Mouse (Mus musculus) heart, embryonic 11.5 days (tissue): ENCODE measurements at regions not wholly inside any gene's neighbourhood (a gene's known extent, or its start where the extent isn't known, plus 50 kb on each side); places are given as distances from the start of the nearest gene placed in this dataset.

ENCODE experiments used
- ATAC-seq: fragments of 200-750 bp; cut with Nextera tagmentation; replicated peaks from 2 replicates; pipeline ENCODE4 v1.8.0; 2017; ENCODE audit warnings: moderate library complexity; ENCODE audit not compliant: insufficient number of reproducible peaks, low FRiP score, low TSS enrichment
- H3K27ac ChIP-seq: fragments of 300-500 bp; sonication (generic); 2 replicates; pipeline ENCODE4 v1.5.1; 2014; ENCODE audit warnings: mild to moderate bottlenecking, low read depth, low read length
- H3K27me3 ChIP-seq: fragments of 300-500 bp; sonication (generic); 2 replicates; pipeline ENCODE4 v1.6.1; 2014; ENCODE audit warnings: mild to moderate bottlenecking, low read length, mixed read lengths; ENCODE audit not compliant: control insufficient read depth, insufficient read depth
- H3K36me3 ChIP-seq: fragments of 300-500 bp; sonication (generic); 2 replicates; pipeline ENCODE4 v1.6.1; 2014; ENCODE audit warnings: mild to moderate bottlenecking, low read length, moderate library complexity, mixed read lengths; ENCODE audit not compliant: control insufficient read depth, insufficient read depth
- H3K4me1 ChIP-seq: fragments of 300-500 bp; sonication (generic); 2 replicates; pipeline ENCODE4 v1.6.1; 2014; ENCODE audit warnings: low read length; ENCODE audit not compliant: control insufficient read depth, insufficient read depth
- H3K4me2 ChIP-seq: fragments of 300-500 bp; sonication (generic); 2 replicates; pipeline ENCODE4 v1.6.1; 2014; ENCODE audit warnings: mild to moderate bottlenecking, moderate library complexity
- H3K4me3 ChIP-seq: fragments of 300-500 bp; sonication (generic); 2 replicates; pipeline ENCODE4 v1.5.1; 2014; ENCODE audit warnings: low read depth, low read length
- H3K9ac ChIP-seq: fragments of 300-500 bp; sonication (generic); 2 replicates; pipeline ENCODE4 v1.6.1; 2014; ENCODE audit warnings: mild to moderate bottlenecking, low read depth, low read length, moderate library complexity
- H3K9me3 ChIP-seq: fragments of 300-500 bp; sonication (generic); replicated peaks from 2 replicates; pipeline ENCODE4 v1.6.1; 2016; ENCODE audit warnings: low read length; ENCODE audit not compliant: control insufficient read depth
- WGBS: fragments of 180-500 bp; shearing (Covaris S2); extraction: QIAGEN DNeasy Blood & Tissue Kit; methylation state at CpG from one replicate; pipeline ENCODE4 v1.1.7; 2014; ENCODE audit not compliant: insufficient replicate concordance; 5-methylcytosine and 5-hydroxymethylcytosine counted together

DNA sequence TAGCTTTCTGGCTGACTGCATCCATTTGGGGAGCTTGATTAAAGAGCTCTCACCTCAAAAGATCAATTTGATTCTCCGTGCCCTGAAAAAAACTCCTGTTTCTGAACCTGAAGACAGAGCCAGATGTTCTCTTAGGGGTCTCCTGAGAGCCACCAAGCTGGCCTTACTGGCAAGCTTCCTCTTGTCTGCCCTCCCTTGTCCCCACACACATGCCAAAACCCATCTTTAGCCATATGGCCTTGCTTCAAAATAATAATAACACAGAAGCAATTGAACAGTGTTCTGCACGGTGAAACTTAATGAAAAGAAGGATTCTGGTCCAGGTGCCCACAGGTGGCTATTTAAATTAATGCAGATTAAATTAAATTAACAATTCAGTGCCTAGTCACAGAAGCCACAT lies 107.1 kb upstream of the Ces5a start:
- Histone ChIP-seq H3K36me3 (no peaks in the 10 kb centered on the region), H3K27me3 (0 out of 2 replicates have a peak, but pooled peaks cover 2% of the 10 kb centered on the region), H3K9me3 (no peaks in the 10 kb centered on the region), H3K4me1 (no peaks in the 10 kb centered on the region), H3K27ac (no peak overlapping the region), H3K4me3 (no peak overlapping the region), H3K4me2 (no peak overlapping the region), H3K9ac (no peak overlapping the region)
- 62% methylated on average over 2 of the region's 2 CpGs for WGBS
- no peak for ATAC-seq

DNA sequence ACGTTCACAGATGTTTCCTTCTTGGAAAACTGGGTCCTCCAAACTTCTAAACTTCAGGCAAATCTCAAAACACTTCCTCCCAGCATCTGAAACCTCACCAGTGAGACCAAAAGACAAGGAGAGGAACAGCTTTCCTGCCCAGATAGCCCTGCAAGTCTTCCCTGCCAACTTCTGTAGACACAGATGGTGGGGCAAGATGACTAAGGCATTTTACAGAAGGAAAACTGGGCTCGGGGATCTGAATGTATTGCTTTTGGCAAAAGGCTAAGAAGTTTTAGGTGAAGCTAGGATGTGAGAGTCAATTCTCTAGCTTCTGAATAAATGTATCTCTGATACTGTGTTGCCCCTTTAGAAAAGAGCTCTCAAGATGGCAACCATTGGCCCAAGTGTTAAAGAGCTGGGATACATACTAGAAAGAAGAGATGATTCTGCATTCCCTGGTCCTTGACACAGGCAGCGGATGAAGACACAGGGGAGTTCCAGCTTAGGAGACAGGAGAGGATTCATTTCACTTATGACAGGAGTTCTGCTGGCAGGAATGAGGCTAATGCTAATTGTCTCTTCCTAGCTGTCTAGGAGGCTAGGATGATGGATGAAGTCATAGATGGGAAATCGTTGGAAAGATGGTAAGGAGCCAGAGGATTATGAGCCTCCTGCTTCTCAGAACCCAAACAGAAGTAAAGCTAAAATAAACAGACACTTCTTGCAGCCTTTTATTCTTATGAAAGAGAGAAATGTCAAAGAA lies 108.0 kb upstream of the Ces5a start:
- WGBS: 71% methylated on average over 4 of the region's 4 CpGs
- H3K9me3 ChIP-seq: no peaks in the 10 kb centered on the region
- ATAC-seq: no peak
- H3K4me2 ChIP-seq: no peak overlapping the region
- H3K4me3 ChIP-seq: no peak overlapping the region
- no peaks in the 10 kb centered on the region for H3K36me3 ChIP-seq
- H3K4me1 ChIP-seq: no peaks in the 10 kb centered on the region
- H3K9ac ChIP-seq: no peak overlapping the region
- H3K27ac ChIP-seq: no peak overlapping the region
- H3K27me3 ChIP-seq: no peaks in the 10 kb centered on the region

DNA sequence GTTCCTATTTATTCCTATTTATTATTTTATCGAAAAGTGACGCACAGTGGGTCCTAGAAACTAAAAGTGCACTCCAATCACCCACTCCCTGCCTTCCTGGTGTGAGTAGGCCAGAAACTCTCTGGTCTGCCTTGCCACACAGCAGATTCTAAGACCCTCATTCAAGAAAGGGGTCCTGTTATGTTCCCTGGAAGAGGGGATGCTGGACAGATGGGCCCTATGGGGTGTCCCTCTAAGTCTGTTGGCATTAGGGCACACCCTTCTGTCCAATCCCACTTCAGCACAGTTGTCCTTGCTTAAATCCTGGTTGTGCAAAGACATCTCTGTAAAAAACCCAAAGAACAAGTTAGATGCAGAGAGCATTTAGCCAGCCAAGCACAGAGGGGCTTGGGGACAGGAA lies 117.8 kb upstream of the Ces5a start:
- 80% methylated on average over 2 of the region's 2 CpGs for WGBS
- Histone ChIP-seq H3K9ac (no peak overlapping the region), H3K9me3 (0 out of 2 replicates have a peak, but pooled peaks cover 3% of the 10 kb centered on the region), H3K27me3 (no peaks in the 10 kb centered on the region), H3K36me3 (no peaks in the 10 kb centered on the region), H3K4me1 (no peaks in the 10 kb centered on the region), H3K27ac (no peak overlapping the region), H3K4me2 (no peak overlapping the region), H3K4me3 (no peak overlapping the region)
- ATAC-seq: no peak

DNA sequence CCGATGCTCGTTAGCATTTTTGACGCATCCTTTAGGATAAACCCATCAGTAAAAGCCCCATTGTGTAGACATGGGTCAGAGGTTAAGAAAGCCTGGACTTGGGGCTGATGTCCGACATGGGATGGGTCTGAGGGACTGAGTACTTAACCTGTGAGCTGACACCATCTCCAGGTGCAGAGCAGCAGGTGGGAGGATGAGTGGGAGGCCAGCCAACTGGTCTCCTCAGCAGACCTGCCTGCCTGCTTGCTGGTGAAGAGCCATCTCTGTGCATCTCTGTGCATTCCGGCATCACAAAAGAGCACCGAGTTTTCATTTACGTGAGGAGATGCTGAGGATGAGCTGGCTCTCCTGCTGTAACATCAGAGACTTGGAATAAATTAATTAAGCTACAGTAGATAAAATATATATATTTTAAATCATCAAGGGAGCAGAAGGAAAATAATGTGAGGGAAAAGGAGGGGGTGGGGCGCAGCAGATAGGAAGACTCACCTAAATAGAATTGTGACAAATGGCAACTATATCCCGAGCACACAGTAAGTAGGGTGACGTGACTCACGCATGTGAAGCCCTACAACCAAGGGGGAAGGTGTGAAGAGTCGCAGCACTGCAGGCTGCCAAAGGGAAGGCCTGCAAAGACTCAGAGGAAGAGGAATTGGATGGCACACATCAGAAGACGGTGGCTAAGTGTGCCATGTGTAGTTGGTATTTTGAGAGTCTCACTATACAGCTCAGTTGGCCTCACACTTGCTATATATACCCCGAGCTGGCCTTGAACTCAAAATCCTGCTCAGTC lies 118.5 kb upstream of the Ces5a start:
- Histone ChIP-seq H3K9ac (no peak overlapping the region), H3K4me1 (no peaks in the 10 kb centered on the region), H3K9me3 (0 out of 2 replicates have a peak, but pooled peaks cover 3% of the 10 kb centered on the region), H3K4me3 (no peak overlapping the region), H3K27ac (no peak overlapping the region), H3K36me3 (no peaks in the 10 kb centered on the region), H3K4me2 (no peak overlapping the region), H3K27me3 (no peaks in the 10 kb centered on the region)
- ATAC-seq: no peak
- 68% methylated on average over 14 of the region's 14 CpGs for WGBS

DNA sequence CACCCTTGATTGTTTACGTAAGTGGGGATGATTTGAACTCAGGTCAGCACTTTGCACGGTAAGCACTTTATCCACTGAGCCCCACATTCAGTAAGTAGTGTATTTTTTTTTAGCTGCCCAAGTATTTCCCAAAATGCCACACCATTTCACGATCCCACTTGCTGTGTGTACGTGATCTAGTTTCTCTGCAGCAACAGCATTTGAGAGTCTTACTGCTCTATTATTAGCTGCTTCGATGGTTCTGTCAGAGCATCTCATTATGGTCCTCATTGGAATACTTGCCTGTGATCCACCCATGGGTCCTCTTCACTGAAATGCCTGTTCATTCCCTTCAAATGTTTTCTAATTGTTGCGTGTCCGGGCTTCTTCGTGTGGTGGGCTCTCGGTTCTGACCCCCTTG lies 120.1 kb upstream of the Ces5a start:
- H3K9me3 ChIP-seq: no peaks in the 10 kb centered on the region
- WGBS: 81% methylated on average over 9 of the region's 9 CpGs
- no peak for ATAC-seq
- no peaks in the 10 kb centered on the region for H3K4me1 ChIP-seq
- no peak overlapping the region for H3K4me3 ChIP-seq
- H3K9ac ChIP-seq: no peak overlapping the region
- H3K36me3 ChIP-seq: no peaks in the 10 kb centered on the region
- no peaks in the 10 kb centered on the region for H3K27me3 ChIP-seq
- no peak overlapping the region for H3K27ac ChIP-seq
- no peak overlapping the region for H3K4me2 ChIP-seq

DNA sequence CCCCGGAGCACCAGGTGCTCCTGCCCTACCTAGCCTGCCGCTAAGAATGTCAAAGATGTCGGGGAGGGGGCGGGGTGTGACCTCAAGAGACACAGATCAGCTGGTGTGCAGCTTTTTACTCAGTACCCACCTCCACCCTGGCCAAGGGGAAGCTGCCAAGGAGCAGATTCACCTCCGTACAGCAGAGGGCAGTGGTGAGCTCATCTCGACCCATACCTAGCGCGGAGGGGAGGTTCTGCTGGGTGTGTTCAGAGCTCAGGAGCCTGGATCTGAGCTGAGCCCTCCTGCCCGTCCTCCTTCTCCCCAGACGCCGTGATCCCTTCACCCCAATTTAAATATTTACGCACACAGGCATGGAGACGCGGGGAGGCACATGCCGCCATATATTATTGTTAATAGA lies 126.1 kb upstream of the Ces5a start:
- 4% methylated on average over 15 of the region's 15 CpGs for WGBS
- Histone ChIP-seq H3K4me3 (peak overlapping the region; percentile 6; the same call in 1 of the 2 replicates), H3K36me3 (no peaks in the 10 kb centered on the region), H3K4me1 (no peaks in the 10 kb centered on the region), H3K27me3 (no peaks in the 10 kb centered on the region), H3K27ac (no peak overlapping the region), H3K4me2 (peak overlapping the region; percentile 56), H3K9me3 (no peaks in the 10 kb centered on the region), H3K9ac (no peak overlapping the region)
- peak; percentile 75; the same call in 1 of the 2 replicates for ATAC-seq

DNA sequence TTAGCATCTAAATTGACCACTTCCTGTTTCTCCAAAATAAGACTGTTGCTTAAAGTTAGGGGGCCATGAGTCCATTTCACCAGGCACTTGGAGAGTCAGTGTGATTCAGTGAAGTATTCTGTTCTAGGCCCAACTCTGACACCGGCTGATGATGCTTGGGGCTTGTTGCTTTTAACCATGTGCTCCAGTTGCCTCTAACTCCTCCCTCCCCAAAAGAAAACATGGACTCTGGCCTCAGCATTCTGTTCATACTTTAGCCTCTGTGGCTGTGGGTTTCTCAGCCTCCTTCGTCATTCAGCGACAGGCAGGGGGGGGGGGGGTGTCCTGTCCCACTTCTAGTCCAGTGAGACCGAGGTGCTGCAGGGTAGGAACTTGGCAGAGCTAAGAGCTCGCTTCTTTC lies 126.6 kb upstream of the Ces5a start:
- Histone ChIP-seq H3K36me3 (no peaks in the 10 kb centered on the region), H3K9ac (no peak overlapping the region), H3K4me2 (peak overlapping the region; percentile 56), H3K27me3 (no peaks in the 10 kb centered on the region), H3K4me1 (no peaks in the 10 kb centered on the region), H3K27ac (no peak overlapping the region), H3K9me3 (no peaks in the 10 kb centered on the region), H3K4me3 (no peak overlapping the region)
- 67% methylated on average over 5 of the region's 5 CpGs for WGBS
- no peak for ATAC-seq

DNA sequence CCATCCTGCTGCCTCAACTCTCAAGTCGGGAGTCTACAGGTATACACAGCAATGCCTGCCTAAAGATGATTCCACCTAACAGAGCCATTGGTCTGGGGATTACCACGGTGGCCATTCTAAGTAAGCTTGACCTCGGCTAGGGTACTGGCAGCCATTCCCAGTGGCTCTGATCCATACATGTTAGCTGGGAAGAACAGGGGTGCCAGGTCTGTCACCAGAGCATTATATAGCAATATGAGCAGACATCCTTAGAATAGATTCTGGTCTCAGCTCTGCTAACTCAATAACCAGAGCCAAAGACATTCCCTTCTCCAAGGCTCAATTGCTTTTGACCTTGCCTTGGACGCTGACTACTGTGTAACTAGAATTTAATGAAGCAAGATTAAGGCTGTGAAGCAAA lies 128.2 kb upstream of the Ces5a start:
- ATAC-seq: no peak
- Histone ChIP-seq H3K27ac (no peak overlapping the region), H3K4me2 (no peak overlapping the region), H3K9me3 (no peaks in the 10 kb centered on the region), H3K36me3 (no peaks in the 10 kb centered on the region), H3K27me3 (no peaks in the 10 kb centered on the region), H3K4me3 (no peak overlapping the region), H3K4me1 (0 out of 2 replicates have a peak, but pooled peaks cover 3% of the 10 kb centered on the region), H3K9ac (no peak overlapping the region)
- WGBS: 77% methylated on average over 4 of the region's 4 CpGs
